Mouse (Mus musculus): ENCODE results near the gene Ap4e1.

Gene Ap4e1

DNA sequence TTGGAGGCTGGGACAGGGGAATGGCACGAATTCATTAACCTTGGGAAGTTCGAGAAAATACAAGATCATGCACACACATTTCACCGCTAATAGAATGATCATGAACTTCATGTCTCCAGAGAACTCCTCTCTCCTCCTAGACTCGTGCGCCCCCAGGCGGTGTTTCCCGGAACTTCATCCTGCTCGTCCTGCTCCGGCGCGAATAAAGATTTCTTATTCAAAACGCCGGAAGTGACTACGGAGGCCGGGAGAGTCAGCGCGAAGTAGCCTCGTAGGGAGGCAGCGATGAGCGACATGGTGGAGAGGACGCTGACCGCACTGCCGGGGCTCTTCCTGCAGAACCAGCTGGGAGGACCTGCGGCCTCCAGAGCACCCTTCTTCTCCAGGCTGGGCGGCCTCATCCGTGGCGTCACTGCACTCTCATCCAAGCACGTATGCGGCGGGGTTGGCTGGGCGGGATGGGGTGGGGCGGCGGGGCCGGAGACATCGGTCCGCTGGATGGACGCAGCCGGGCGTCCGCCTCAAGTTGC is at the start of gene Ap4e1:
Gene Ap4e1, plus strand, starts transcription at position 249 of the 530 bp plus-strand sequence.
- in situ Hi-C loops (cut with MboI): loop anchor here (10.0 kb wide), 1 partner anchor 74 kb away; the partner anchor contains the start of gene Sppl2a

DNA sequence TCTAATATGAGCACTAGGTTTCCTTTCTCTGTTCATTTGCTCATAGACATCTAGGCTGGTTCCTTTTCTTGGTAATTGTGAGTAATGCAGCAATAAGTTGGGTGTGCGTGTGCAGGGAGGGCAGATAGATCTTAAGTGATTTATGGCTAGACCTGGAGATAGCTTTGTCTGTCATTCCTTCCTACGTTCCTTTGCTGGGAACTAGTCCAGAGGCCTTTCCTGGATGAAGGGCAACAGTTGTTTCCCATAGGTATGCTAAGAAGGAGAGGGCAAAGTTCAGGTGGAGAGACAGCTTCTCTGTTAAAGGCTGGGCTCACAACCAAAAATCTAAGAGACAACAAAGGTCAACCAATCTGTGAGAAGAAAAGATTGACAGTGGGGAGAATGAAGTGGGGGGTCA is 46.8 kb upstream of the Ap4e1 start:
- in situ Hi-C loops (cut with MboI): no loop called here

- in situ Hi-C loops (cut with MboI): no loop called here
These were observed 31.1 kb upstream of the Ap4e1 start for GRCm38 (mm10) chr2:126977428-126977827.

- in situ Hi-C loops (cut with MboI): no loop called here
These were observed 25.3 kb upstream of the Ap4e1 start for GRCm38 (mm10) chr2:126983221-126983620.

- in situ Hi-C loops (cut with MboI): no loop called here
These were observed 18.6 kb upstream of the Ap4e1 start for GRCm38 (mm10) chr2:126989919-126990318.

GRCm38 (mm10) chr2:126992742-126993141 is 15.8 kb upstream of the Ap4e1 start:
- in situ Hi-C loops (cut with MboI): no loop called here

GRCm38 (mm10) chr2:126994384-126995166 is 13.9 kb upstream of the Ap4e1 start:
- in situ Hi-C loops (cut with MboI): no loop called here

GRCm38 (mm10) chr2:126996737-126997136 is 11.8 kb upstream of the Ap4e1 start:
- in situ Hi-C loops (cut with MboI): no loop called here

DNA sequence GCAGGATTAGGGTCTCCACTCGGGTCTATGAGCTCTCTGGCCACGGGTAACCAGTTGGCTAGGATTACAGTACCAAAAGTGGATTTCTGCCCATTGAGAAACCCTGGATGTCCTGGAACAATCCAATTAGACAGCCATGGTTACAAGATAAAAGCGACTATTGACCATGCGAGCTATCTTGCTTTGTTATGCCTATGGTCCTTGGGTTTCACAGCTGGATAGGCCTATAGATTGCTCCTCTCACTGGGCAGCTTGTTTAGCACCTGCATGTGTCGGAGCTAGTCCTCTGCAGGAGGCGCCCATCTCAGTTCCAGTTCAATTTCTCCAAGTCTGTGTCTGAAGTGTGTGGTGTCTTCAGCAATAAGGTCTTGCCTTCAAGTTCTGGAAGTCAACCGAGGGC is 10.3 kb upstream of the Ap4e1 start:
- in situ Hi-C loops (cut with MboI): no loop called here

GRCm38 (mm10) chr2:127000406-127001324 is 7.9 kb upstream of the Ap4e1 start:
- in situ Hi-C loops (cut with MboI): loop anchor here (10.0 kb wide), 1 partner anchor 66 kb away; the partner anchor contains the start of gene Sppl2a

DNA sequence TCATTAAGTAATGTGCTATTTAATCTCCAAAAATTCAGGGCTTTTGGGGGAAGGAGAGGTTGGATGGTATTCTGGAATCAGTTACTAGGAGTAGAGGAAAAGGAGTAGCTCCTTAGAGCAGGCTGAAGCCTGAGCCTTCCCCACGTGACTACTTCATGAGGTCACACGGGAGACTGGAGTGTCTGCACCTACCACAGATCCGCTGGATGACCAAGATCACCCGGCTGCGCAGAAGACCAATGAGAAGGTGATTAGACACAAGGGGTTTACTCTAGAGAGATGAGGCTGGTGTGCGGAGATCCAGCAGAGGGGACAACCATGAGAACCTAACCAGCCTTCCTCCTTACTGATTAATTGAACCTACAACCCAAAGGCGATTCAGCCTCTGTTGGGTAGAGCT is 4.5 kb upstream of the Ap4e1 start:
- in situ Hi-C loops (cut with MboI): loop anchor here (10.0 kb wide), 1 partner anchor 69 kb away; the partner anchor contains the start of gene Sppl2a

DNA sequence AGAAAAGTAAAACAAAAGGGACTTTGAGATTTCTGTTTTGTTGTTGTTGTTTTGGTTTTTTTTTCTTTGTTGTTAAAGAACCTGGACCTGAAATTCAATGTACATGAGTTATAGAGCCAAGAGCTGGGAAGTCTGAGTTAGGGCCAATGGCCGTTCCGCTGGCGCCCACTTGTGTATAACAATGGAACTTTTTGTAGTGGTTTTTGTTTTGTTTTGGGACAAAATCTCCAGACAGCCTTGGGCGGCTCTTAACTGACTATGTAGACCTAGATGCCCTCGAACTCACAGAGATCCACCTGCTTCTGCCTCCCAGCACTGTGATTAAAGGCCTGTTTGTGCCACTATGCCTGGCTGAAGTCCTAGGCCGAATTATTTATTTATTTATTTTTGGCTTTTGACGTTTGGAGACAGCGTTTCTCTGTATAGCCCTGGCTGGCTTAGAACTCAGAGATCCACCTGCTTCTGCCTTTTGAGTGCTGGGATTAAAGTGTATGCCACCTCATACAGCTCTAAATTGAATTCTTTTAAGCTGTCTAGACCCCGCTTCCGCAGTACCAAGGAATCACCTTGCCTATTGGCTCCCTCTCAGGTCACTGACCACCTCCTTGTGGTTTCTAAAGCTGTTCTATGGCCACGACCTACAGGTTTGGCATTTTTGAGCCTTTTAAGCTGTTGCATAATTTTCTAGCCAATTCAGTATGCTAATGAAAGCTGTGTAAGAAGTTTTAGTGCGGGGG is 1.7 kb upstream of the Ap4e1 start:
- in situ Hi-C loops (cut with MboI): loop anchor here (10.0 kb wide), 1 partner anchor 72 kb away; the partner anchor contains the start of gene Sppl2a

DNA sequence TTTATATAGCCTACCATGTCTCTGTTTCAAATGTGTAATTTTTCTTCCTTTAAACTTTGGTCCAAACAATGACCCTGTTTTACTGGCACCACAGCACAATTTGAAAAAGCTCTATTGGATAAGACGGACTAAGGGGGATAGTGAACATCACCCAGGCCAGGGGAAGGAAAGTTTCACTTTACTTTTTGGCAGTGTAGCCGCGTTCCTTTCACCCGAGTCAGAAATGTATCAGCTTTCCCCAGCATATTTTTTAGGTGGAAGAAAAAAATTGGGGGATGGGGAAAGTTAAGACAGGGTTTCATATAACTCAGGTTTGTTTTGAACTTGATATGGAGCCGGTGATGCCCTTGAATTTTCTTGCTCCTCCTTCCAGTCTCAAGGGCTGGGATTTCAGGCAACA is 1.0 kb upstream of the Ap4e1 start:
- in situ Hi-C loops (cut with MboI): loop anchor here (10.0 kb wide), 1 partner anchor 73 kb away; the partner anchor contains the start of gene Sppl2a

GRCm38 (mm10) chr2:127035006-127035605 is 26.6 kb downstream of the Ap4e1 start:
- in situ Hi-C loops (cut with MboI): no loop called here

DNA sequence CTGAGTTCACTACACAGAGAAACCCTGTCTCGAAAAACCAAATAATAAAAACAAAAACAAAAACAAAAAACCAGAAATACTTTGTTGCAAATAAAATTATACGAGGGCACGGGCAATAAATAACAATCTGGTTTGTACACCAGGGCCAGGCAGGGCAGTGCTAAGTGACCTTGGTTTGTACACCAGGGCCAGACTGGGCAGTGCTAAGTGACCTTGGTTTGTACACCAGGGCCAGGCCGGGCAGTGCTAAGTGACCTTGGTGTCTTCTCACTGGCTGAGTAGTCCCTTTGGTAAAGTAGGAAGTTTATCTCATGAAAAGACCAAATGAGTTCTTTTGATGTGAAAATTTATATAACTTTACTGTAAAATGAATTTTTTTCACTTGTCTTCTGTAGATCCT is 28.8 kb downstream of the Ap4e1 start:
- in situ Hi-C loops (cut with MboI): no loop called here

- in situ Hi-C loops (cut with MboI): no loop called here
These were observed 53.0 kb downstream of the Ap4e1 start for GRCm38 (mm10) chr2:127061471-127061870.

DNA sequence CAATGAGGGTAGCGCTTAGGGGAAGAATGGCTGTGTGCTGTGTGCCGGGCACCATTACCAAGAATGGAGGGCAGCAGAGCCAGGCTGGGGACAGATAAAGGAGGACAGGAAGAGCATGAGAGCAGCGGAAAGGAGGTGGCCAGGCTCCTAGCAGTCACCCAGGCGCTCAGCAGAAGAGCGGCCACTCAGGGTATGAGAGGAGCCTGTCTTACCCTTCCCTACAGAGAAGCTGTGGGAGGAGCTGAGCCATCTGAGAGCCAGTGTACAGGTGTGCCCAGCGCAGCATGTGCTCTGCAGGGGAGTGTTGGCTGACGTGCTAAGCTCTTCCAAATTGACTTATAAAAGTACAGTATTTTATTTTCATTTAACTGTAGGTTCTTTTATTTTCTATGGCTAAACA is 60.3 kb downstream of the Ap4e1 start:
- in situ Hi-C loops (cut with MboI): no loop called here

- in situ Hi-C loops (cut with MboI): no loop called here
These were observed 61.4 kb downstream of the Ap4e1 start for GRCm38 (mm10) chr2:127069781-127070434.

GRCm38 (mm10) chr2:127070435-127070841 is 61.9 kb downstream of the Ap4e1 start, which contains the start of gene Blvra:
TSS of gene Blvra (plus strand) at chr2:127070665.
- in situ Hi-C loops (cut with MboI): no loop called here

GRCm38 (mm10) chr2:127070879-127071278 is 62.4 kb downstream of the Ap4e1 start:
- in situ Hi-C loops (cut with MboI): no loop called here
